Mouse (Mus musculus) ES-E14 (cell line): ENCODE results near the gene Sstr5. TPM values are rescaled to one million over a fixed set of nuclear protein-coding genes. Genes with fewer than 3 reads are reported as not detected.

ENCODE experiments used
- DNase-seq: peaks from one replicate; pipeline ENCODE4 v3.0.0-alpha.2; 2013; ENCODE audit warnings: low read depth, low spot score
- H3K27ac ChIP-seq: 2 replicates; pipeline ENCODE4 v1.5.1; 2012; ENCODE audit warnings: low read depth, mild to moderate bottlenecking, low read length, moderate library complexity, mixed read lengths; ENCODE audit not compliant: poor library complexity, insufficient read depth, severe bottlenecking
- H3K36me3 ChIP-seq: 2 replicates; pipeline ENCODE4 v1.6.1; 2012; ENCODE audit warnings: mild to moderate bottlenecking, low read length, moderate library complexity, mixed read lengths; ENCODE audit not compliant: control insufficient read depth, poor library complexity, insufficient read depth, severe bottlenecking
- H3K4me1 ChIP-seq, 2 experiments: fragments of 150-350 bp in 1 of 2; sonication (generic) in 1 of 2; 2 replicates each; pipeline ENCODE4 v1.6.1; 2012; ENCODE audit warnings: low read length in 2 of 2, mild to moderate bottlenecking in 1 of 2, mixed read lengths in 1 of 2; ENCODE audit not compliant: control insufficient read depth in 2 of 2, insufficient read depth in 2 of 2, poor library complexity in 1 of 2
- H3K4me3 ChIP-seq, 2 experiments: fragments of 150-350 bp in 1 of 2; sonication (generic) in 1 of 2; 2 replicates each; pipeline ENCODE4 v1.5.1; 2012; ENCODE audit warnings: low read length in 2 of 2, low read depth in 1 of 2, mild to moderate bottlenecking in 1 of 2, mixed read lengths in 1 of 2; ENCODE audit not compliant: insufficient read depth in 1 of 2, poor library complexity in 1 of 2, severe bottlenecking in 1 of 2
- H3K9ac ChIP-seq: 2 replicates; pipeline ENCODE4 v1.6.1; 2012; ENCODE audit warnings: low read depth, mild to moderate bottlenecking, low read length, mixed read lengths; ENCODE audit not compliant: poor library complexity, insufficient read depth, severe bottlenecking
- H3K9me3 ChIP-seq: fragments of 150-350 bp; sonication (generic); 2 replicates; pipeline ENCODE4 v1.6.1; 2012; ENCODE audit warnings: low read depth, mild to moderate bottlenecking, low read length; ENCODE audit not compliant: control insufficient read depth, insufficient read depth
- CHD2 ChIP-seq: IDR thresholded peaks from 2 replicates; pipeline ENCODE4 v1.6.1; 2014; ENCODE audit warnings: mild to moderate bottlenecking, low read depth, low read length, inconsistent platforms
- HCFC1 ChIP-seq: IDR thresholded peaks from 2 replicates; pipeline ENCODE4 v1.6.1; 2012; ENCODE audit warnings: low read length, inconsistent platforms, borderline replicate concordance; ENCODE audit not compliant: insufficient read depth
- MAFK ChIP-seq: IDR thresholded peaks from 2 replicates; pipeline ENCODE4 v1.6.1; 2014; ENCODE audit warnings: mild to moderate bottlenecking, low read depth, low read length, inconsistent platforms; ENCODE audit not compliant: insufficient read depth
- ZC3H11A ChIP-seq: IDR thresholded peaks from 2 replicates; pipeline ENCODE4 v1.6.1; 2012; ENCODE audit warnings: low read depth, mild to moderate bottlenecking, inconsistent platforms, low read length, borderline replicate concordance
- ZNF384 ChIP-seq: IDR thresholded peaks from 2 replicates; pipeline ENCODE4 v1.6.1; 2012; ENCODE audit warnings: low read depth, low read length, inconsistent platforms
- in situ Hi-C, 2 experiments: fragments of 600-800 bp; cut with MboI; formaldehyde crosslinking; loops; one replicate each; pipeline ENCODE4 v1.15.1; 2025; ENCODE audit warnings: low sequenced_read_pairs in 2 of 2, inconsistent platforms in 1 of 2; ENCODE audit not compliant: unreplicated experiment in 2 of 2
- total RNA-seq: library from RNA; depleted of rRNA; stranded (reverse); fragments of 300-350 nt; gene quantifications from 2 replicates; pipeline ENCODE4 v1.2.3, GENCODE M21; 2012; rRNA removed

Sstr5 gene
- total RNA-seq = 0.95 and 1.3 TPM in 2 replicates

- DNase-seq = peak; percentile 59
- H3K9me3 ChIP-seq = no peaks in the 10 kb centered on the region
- no peak within 1 kb of the TSS for H3K27ac ChIP-seq
- H3K4me1 ChIP-seq = peaks cover 0 to 8% of the 10 kb centered on the region in 2 experiments; a peak in 2 of 4 replicates
- in situ Hi-C loops = no loop called here
- H3K9ac ChIP-seq = peak within 1 kb of the TSS; percentile 60
- TF ChIP-seq ZNF384 (no peak), MAFK (no peak), CHD2 (no peak), ZC3H11A (no peak), HCFC1 (no peak)
- H3K36me3 ChIP-seq = no peaks in the 10 kb centered on the region
- peak within 1 kb of the TSS; percentile 59 to 75 for H3K4me3 ChIP-seq
Observed at GRCm38 (mm10) chr17:25497013-25497412, at the start of gene Sstr5. TSS of gene Sstr5 (minus strand) at chr17:25497288.

- H3K36me3 ChIP-seq = no peaks in the 10 kb centered on the region
- H3K27ac ChIP-seq = no peak overlapping the region
- in situ Hi-C loops = no loop called here
- no peaks in the 10 kb centered on the region for H3K9me3 ChIP-seq
- H3K4me1 ChIP-seq = peaks cover 0 to 2% of the 10 kb centered on the region in 2 experiments; a peak in 1 of 4 replicates
- H3K9ac ChIP-seq = no peak overlapping the region
- no peak overlapping the region for H3K4me3 ChIP-seq
- DNase-seq = no peak
- TF ChIP-seq CHD2 (no peak), MAFK (no peak), ZNF384 (no peak), ZC3H11A (no peak), HCFC1 (no peak)
Observed at GRCm38 (mm10) chr17:25541768-25542167, 44.7 kb upstream of the Sstr5 start.

- Histone ChIP-seq H3K4me1 (no peaks in the 10 kb centered on the region; a peak in 1 of 4 replicates), H3K9me3 (no peaks in the 10 kb centered on the region), H3K27ac (no peak overlapping the region), H3K9ac (no peak overlapping the region), H3K36me3 (no peaks in the 10 kb centered on the region), H3K4me3 (no peak overlapping the region)
- in situ Hi-C loops = no loop called here
- no peak for DNase-seq
- no peak for TF ChIP-seq MAFK
Observed at GRCm38 (mm10) chr17:25540731-25541130, 43.6 kb upstream of the Sstr5 start.

- TF ChIP-seq ZC3H11A = no peak
- TF ChIP-seq HCFC1 = no peak
- no peak for TF ChIP-seq ZNF384
- TF ChIP-seq MAFK = no peak
- no peak for TF ChIP-seq CHD2
- Histone ChIP-seq H3K9me3 (no peaks in the 10 kb centered on the region), H3K9ac (no peak overlapping the region), H3K4me1 (no peaks in the 10 kb centered on the region; a peak in 1 of 4 replicates), H3K36me3 (no peaks in the 10 kb centered on the region), H3K4me3 (no peak overlapping the region), H3K27ac (no peak overlapping the region)
- no peak for DNase-seq
- in situ Hi-C loops = no loop called here
Observed at GRCm38 (mm10) chr17:25538945-25539875, 42.1 kb upstream of the Sstr5 start.
